Comparison of ENCODE assay signal across 26 mouse cellular contexts in genomic region chr19:37252104-37252503, GRCm38 (mm10). TPM values are rescaled to one million over a fixed set of nuclear protein-coding genes. Genes with fewer than 3 reads are reported as not detected.
DNase-seq lines count a peak whose midpoint lies in the region; ATAC-seq and TF ChIP-seq lines count a peak whose summit lies in the region.
"Had no signal": no experiment of that assay in that cellular context is flagged by ENCODE, and none has a peak within 500 bp of the region (broad histone marks: within the 10 kb centered on the region; RNA-seq: fewer than 3 reads in every experiment).

No protein-coding gene starts in this region.

- no peak for ATAC-seq in cerebellum, adult (ENCODE audit: insufficient number of reproducible peaks, low FRiP score, low TSS enrichment)
- peak; percentile 43; the same call in 1 of the 2 replicates for ATAC-seq in liver, embryonic 16.5 days (ENCODE audit: low read depth)
- ATAC-seq: CD4-positive, CD25-positive, alpha-beta regulatory T cell, adult 4 months; forebrain, embryonic 16.5 days; intestine, embryonic 15.5 days had no signal

- H3K9me3 ChIP-seq in CH12.LX (replicated peaks; ENCODE audit: low read length): no peaks in the 10 kb centered on the region
- H3K9me3 ChIP-seq in liver, embryonic 16.5 days (replicated peaks; ENCODE audit: control insufficient read depth, low read length): no peaks in the 10 kb centered on the region
- H3K9me3 ChIP-seq: heart, embryonic 15.5 days; hindbrain, embryonic 15.5 days; intestine, embryonic 15.5 days; limb, embryonic 12.5 days; midbrain, embryonic 12.5 days; neural tube, embryonic 15.5 days had no signal

- intact Hi-C loops in gastrocnemius, postnatal 14 days (cut with DNase I; ENCODE audit: low total_unique reads): no loop called here

- TF ChIP-seq RAD21 in CH12.LX (IDR thresholded peaks at IDR 0.05; ENCODE audit: low read depth, low read length): no peak

- H3K27ac ChIP-seq in CH12.LX (ENCODE audit: insufficient read depth, low read depth): 0 out of 2 replicates have a peak overlapping the region, but pooled peaks have one; percentile 7
- no peak overlapping the region for H3K27ac ChIP-seq in liver, embryonic 16.5 days (ENCODE audit: low read length)
- H3K27ac ChIP-seq: heart, embryonic 15.5 days; hindbrain, embryonic 15.5 days; intestine, embryonic 15.5 days; limb, embryonic 12.5 days; liver, embryonic 14.5 days; midbrain, embryonic 12.5 days; neural tube, embryonic 15.5 days had no signal

- no peak for TF ChIP-seq CTCF in CH12.LX (conservative IDR thresholded peaks at IDR 0.05 in 1 of 2, IDR thresholded peaks at IDR 0.05 in 1 of 2; ENCODE audit: low read depth in 2 of 2, low read length in 2 of 2)

- peak overlapping the region; percentile 68 for H3K9ac ChIP-seq in CH12.LX (ENCODE audit: insufficient read depth, low read depth)
- H3K9ac ChIP-seq in liver, embryonic 16.5 days (ENCODE audit: low read depth, low read length): no peak overlapping the region
- H3K9ac ChIP-seq: heart, embryonic 15.5 days; hindbrain, embryonic 15.5 days; intestine, embryonic 15.5 days; limb, embryonic 12.5 days; liver, embryonic 14.5 days; midbrain, embryonic 12.5 days; neural tube, embryonic 15.5 days had no signal

- TF ChIP-seq EP300 in CH12.LX (IDR thresholded peaks at IDR 0.05; ENCODE audit: low read length): no peak

- dilution Hi-C loops in CH12.LX (cut with MboI; ENCODE audit: extremely low pct_ligation_motif_present, extremely low pct_unique_long_range_greater_than_20kb, low sequenced_read_pairs): no loop called here

- no peaks in the 10 kb centered on the region for H3K27me3 ChIP-seq in CH12.LX (replicated peaks)
- H3K27me3 ChIP-seq in liver, embryonic 16.5 days (ENCODE audit: control insufficient read depth, insufficient read depth, low read depth, low read length): no peaks in the 10 kb centered on the region
- H3K27me3 ChIP-seq: heart, embryonic 15.5 days; hindbrain, embryonic 15.5 days; intestine, embryonic 15.5 days; limb, embryonic 12.5 days; midbrain, embryonic 12.5 days; neural tube, embryonic 15.5 days had no signal

- 57% methylated on average over 6 of the region's 6 CpGs for WGBS in liver, embryonic 16.5 days (ENCODE audit: insufficient replicate concordance)

- TF ChIP-seq POLR2A in CH12.LX (IDR thresholded peaks at IDR 0.05; ENCODE audit: low read depth, low read length): peak; percentile 87

- DNase-seq in cerebellum, postnatal 14 days: peak; percentile 49 to 57
- DNase-seq in CH12.LX (ENCODE audit: extremely low read depth): peak; percentile 92
- peak; percentile 92 for DNase-seq in R1 (ENCODE audit: low read depth, low spot score)
- no peak for DNase-seq in embryo, embryonic 10.5 days (ENCODE audit: low spot score)
- DNase-seq in gastrocnemius, postnatal 14 days: no peak
- DNase-seq: adrenal gland, postnatal 36 days; cerebellum, adult 11 months; embryo, embryonic 11 days; gastrocnemius, postnatal 36 days; heart, postnatal 4 days; kidney, adult 8-10 months; kidney, postnatal 10 days; right cerebral cortex, adult 18-20 months; right cerebral cortex, postnatal 4 days; thymus, postnatal 36 days had no signal

- peak overlapping the region; percentile 89 for H3K4me2 ChIP-seq in CH12.LX (ENCODE audit: insufficient read depth, low read depth, poor library complexity, severe bottlenecking)
- H3K4me2 ChIP-seq in liver, embryonic 16.5 days (ENCODE audit: low read depth, low read length): no peak overlapping the region
- H3K4me2 ChIP-seq: heart, embryonic 15.5 days; hindbrain, embryonic 15.5 days; intestine, embryonic 15.5 days; limb, embryonic 12.5 days; midbrain, embryonic 12.5 days; neural tube, embryonic 15.5 days had no signal

- no peaks in the 10 kb centered on the region for H3K36me3 ChIP-seq in CH12.LX (replicated peaks in 1 of 2; ENCODE audit: control insufficient read depth in 1 of 2, insufficient read depth in 1 of 2, low read length in 1 of 2)
- H3K36me3 ChIP-seq in liver, embryonic 16.5 days (ENCODE audit: control insufficient read depth, insufficient read depth): no peaks in the 10 kb centered on the region
- H3K36me3 ChIP-seq: heart, embryonic 15.5 days; hindbrain, embryonic 15.5 days; intestine, embryonic 15.5 days; limb, embryonic 12.5 days; midbrain, embryonic 12.5 days; neural tube, embryonic 15.5 days had no signal

- H3K79me2 ChIP-seq in CH12.LX (replicated peaks; ENCODE audit: control insufficient read depth, extremely low read depth, insufficient read depth, poor library complexity, severe bottlenecking): no peaks in the 10 kb centered on the region

- H3K4me1 ChIP-seq in CH12.LX (ENCODE audit: control insufficient read depth in 1 of 2, insufficient read depth in 2 of 2): peaks cover 15 to 44% of the 10 kb centered on the region in 2 experiments
- no peaks in the 10 kb centered on the region; the same call in 1 of the 2 replicates for H3K4me1 ChIP-seq in liver, embryonic 16.5 days (ENCODE audit: control insufficient read depth, low read depth, low read length)
- H3K4me1 ChIP-seq: heart, embryonic 15.5 days; hindbrain, embryonic 15.5 days; intestine, embryonic 15.5 days; limb, embryonic 12.5 days; midbrain, embryonic 12.5 days; neural tube, embryonic 15.5 days had no signal

- in situ Hi-C loops in CH12.LX (cut with MboI; ENCODE audit: low pct_ligation_motif_present, low pct_unique_long_range_greater_than_20kb, low sequenced_read_pairs): loop anchor here (25.0 kb wide), 1 partner anchor 415 kb away; the partner anchor contains the start of gene Tnks2

- H3K4me3 ChIP-seq in CH12.LX (replicated peaks in 1 of 3; ENCODE audit: low read depth in 2 of 3, low read length in 2 of 3, poor library complexity in 1 of 3): peak overlapping the region; percentile 60 to 68 (median 65)
- H3K4me3 ChIP-seq in liver, embryonic 16.5 days (ENCODE audit: low read depth, low read length): no peak overlapping the region
- H3K4me3 ChIP-seq: heart, embryonic 15.5 days; hindbrain, embryonic 15.5 days; intestine, embryonic 15.5 days; limb, embryonic 12.5 days; midbrain, embryonic 12.5 days; neural tube, embryonic 15.5 days had no signal

TF ChIP-seq in CH12.LX, 34 proteins besides CTCF, POLR2A, EP300 and RAD21:
- TF ChIP-seq RCOR1 (conservative IDR thresholded peaks at IDR 0.05; ENCODE audit: low read depth, low read length): no peak
- TF ChIP-seq SMC3 (IDR thresholded peaks at IDR 0.05; ENCODE audit: low read depth, low read length): no peak
- TF ChIP-seq MAZ (IDR thresholded peaks at IDR 0.05; ENCODE audit: low read depth, low read length): no peak
- peak; percentile 39 for TF ChIP-seq HCFC1 (IDR thresholded peaks at IDR 0.05; ENCODE audit: low read depth, low read length)
- TF ChIP-seq ELF1 (IDR thresholded peaks at IDR 0.05; ENCODE audit: low read depth, low read length): peak; percentile 73
- no peak for TF ChIP-seq PAX5 (IDR thresholded peaks at IDR 0.05; ENCODE audit: low read length)
- no peak for TF ChIP-seq MAFK (IDR thresholded peaks at IDR 0.05; ENCODE audit: insufficient replicate concordance, low read length)
- TF ChIP-seq E2F4 (IDR thresholded peaks at IDR 0.05; ENCODE audit: insufficient replicate concordance, low read depth, low read length): no peak
- peak; percentile 41; the same call in 1 of the 2 replicates for TF ChIP-seq POLR2AphosphoS2 (IDR thresholded peaks at IDR 0.05; ENCODE audit: low read depth, low read length)
- no peak for TF ChIP-seq USF1 (IDR thresholded peaks at IDR 0.05; ENCODE audit: low read depth, low read length)
- no peak for TF ChIP-seq JUND (conservative IDR thresholded peaks at IDR 0.05; ENCODE audit: low read depth, low read length)
- no peak for TF ChIP-seq ZKSCAN1 (IDR thresholded peaks at IDR 0.05; ENCODE audit: borderline replicate concordance, low read depth, low read length)
- TF ChIP-seq BHLHE40 (IDR thresholded peaks at IDR 0.05; ENCODE audit: low read depth, low read length): peak; percentile 59
- peak; percentile 42 for TF ChIP-seq TCF12 (IDR thresholded peaks at IDR 0.05; ENCODE audit: low read depth, low read length)
- peak; percentile 45; the same call in 1 of the 2 replicates for TF ChIP-seq CHD2 (IDR thresholded peaks at IDR 0.05; ENCODE audit: low read length)
- peak; percentile 70 for TF ChIP-seq NELFE (IDR thresholded peaks at IDR 0.05; ENCODE audit: low read depth, low read length)
- TF ChIP-seq SIN3A (IDR thresholded peaks at IDR 0.05; ENCODE audit: low read length): no peak
- peak; percentile 83 for TF ChIP-seq ZMIZ1 (IDR thresholded peaks at IDR 0.05; ENCODE audit: low read depth, low read length)
- TF ChIP-seq MAX (IDR thresholded peaks at IDR 0.05; ENCODE audit: low read length): peak; percentile 57; the same call in 1 of the 2 replicates
- TF ChIP-seq JUN (IDR thresholded peaks at IDR 0.05; ENCODE audit: insufficient read depth, low read depth, low read length): no peak
- no peak for TF ChIP-seq NRF1 (IDR thresholded peaks at IDR 0.05; ENCODE audit: low read depth, low read length)
- TF ChIP-seq UBTF (IDR thresholded peaks at IDR 0.05; ENCODE audit: low read depth, low read length): no peak
- 0 out of 2 replicates have a peak, but pooled peaks have one; percentile 25 for TF ChIP-seq MYC (IDR thresholded peaks at IDR 0.05; ENCODE audit: low read depth, low read length)
- peak; percentile 94 for TF ChIP-seq TBP (conservative IDR thresholded peaks at IDR 0.05; ENCODE audit: low read depth, low read length)
TF ChIP-seq in CH12.LX: peak in this region for 11.

RNA-seq across cellular contexts. Expression of gene Cpeb3, which starts 43.7 kb away (rescaled TPM):
- 3.0 and 3.1 TPM in 2 replicates for total RNA-seq in CH12.LX (2012; rRNA removed)
- 1.2 and 1.5 TPM in 2 replicates for total RNA-seq in CH12.LX (2014; rRNA removed)
- 1.4 and 1.5 TPM in 2 replicates for polyA plus RNA-seq in CH12.LX (2012; ENCODE audit: insufficient read length, low read depth)
- polyA plus RNA-seq in liver, embryonic 16.5 days (2015; fragmentation: Nextera tagmentation; extraction: Ambion mirVana): 3.7 and 3.8 TPM in 2 replicates
- 10 to 100 TPM; 33.6 to 37.2 TPM for total RNA-seq in gastrocnemius, postnatal 14 days (2021)
- polyA plus RNA-seq: CD4-positive, CD25-positive, alpha-beta regulatory T cell, adult 4 months had no signal

RNA-seq across cellular contexts. Expression of gene March5, which starts 44.8 kb away (rescaled TPM):
- total RNA-seq in CH12.LX (2012; rRNA removed) (111 and 137 TPM in 2 replicates), CH12.LX (2014; rRNA removed) (160 TPM in 2 replicates)
- 118 and 130 TPM in 2 replicates for polyA plus RNA-seq in CH12.LX (2012; ENCODE audit: insufficient read length, low read depth)
- 143 and 145 TPM in 2 replicates for polyA plus RNA-seq in liver, embryonic 16.5 days (2015; fragmentation: Nextera tagmentation; extraction: Ambion mirVana)
- 10 to 100 TPM; 61.5 to 64.8 TPM for total RNA-seq in gastrocnemius, postnatal 14 days (2021)

Comparison
In these comparisons a context has a peak if more than half of its experiments do, and no peak if none do; other contexts are left out.
1. DNase-seq: peak in cerebellum, postnatal 14 days (2 of 2), CH12.LX (single experiment) and R1 (single experiment); none in embryo, embryonic 10.5 days (single experiment) and gastrocnemius, postnatal 14 days (single experiment).
2. RNA of gene Cpeb3, which starts 43.7 kb away (total RNA-seq): 33.6 to 37.2 TPM in gastrocnemius, postnatal 14 days; 1.2 to 3.1 TPM in CH12.LX; every median in the first group is over 4 times any median in the second.